Mouse (Mus musculus): Measurements from ENCODE around the gene Arid1a.
"Not testable (repeated sequence)": the region's sequence is repeated elsewhere in the genome, so short reads cannot be mapped to it uniquely, and the experiment has no call there.

Gene Arid1a

DNA sequence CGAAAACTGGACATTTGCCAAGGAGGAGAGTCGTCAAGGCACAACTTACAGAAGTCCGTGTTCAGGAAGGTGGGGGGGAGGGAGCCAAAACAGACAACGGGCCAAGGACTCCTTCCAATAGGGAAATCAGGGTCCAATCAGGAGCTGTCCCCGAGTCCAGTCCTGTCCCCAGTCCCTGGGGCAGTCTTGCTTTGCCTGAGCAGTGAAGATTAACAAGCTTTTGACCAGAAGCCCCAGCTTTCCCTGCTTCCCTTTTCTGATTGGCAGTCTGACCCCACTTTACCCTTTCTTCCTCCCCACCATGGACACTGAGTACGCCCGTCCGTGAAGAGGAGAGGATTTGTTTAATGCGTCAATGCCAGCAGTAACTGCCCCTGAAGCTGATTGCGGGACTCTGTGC, 105.1 kb downstream of the Arid1a start:
- DNase-seq = no peak

DNA sequence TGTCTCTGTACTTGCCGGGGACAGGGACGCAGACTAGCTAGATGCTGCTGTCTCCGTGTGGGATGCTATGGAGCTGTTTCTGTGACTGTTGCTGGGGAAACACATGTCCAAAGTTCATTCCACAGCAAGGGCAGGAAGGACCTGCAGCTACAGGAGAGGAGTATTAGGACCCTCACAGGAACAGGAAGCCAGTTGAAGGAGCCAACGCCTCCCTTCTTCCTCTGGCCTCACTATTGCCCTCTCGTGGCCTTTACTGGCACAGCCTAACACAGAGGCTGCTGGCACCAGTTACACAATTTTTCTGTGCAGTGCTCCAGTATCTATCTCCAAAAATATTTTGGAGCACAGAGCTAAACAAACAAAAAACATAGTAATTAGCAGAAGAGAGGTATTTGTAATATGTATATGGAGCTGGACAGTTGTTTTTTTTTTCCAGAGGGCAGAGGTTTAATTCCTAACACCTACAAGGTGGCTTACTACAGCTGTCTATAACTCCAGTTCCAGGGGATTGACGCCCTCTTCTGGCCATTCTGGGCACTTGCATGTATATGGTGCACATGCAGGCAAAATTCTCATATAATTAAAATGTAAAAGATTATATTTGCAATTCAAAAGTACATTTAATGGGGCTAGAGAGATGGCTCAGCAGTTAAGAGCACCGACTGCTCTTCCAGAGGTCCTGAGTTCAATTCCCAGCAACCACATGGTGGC, 106.4 kb downstream of the Arid1a start, which contains the start of gene Zdhhc18:
Gene Zdhhc18 (minus strand): TSS at position 166 of the 711 bp plus-strand sequence.
- peak; percentile 91 for DNase-seq

DNA sequence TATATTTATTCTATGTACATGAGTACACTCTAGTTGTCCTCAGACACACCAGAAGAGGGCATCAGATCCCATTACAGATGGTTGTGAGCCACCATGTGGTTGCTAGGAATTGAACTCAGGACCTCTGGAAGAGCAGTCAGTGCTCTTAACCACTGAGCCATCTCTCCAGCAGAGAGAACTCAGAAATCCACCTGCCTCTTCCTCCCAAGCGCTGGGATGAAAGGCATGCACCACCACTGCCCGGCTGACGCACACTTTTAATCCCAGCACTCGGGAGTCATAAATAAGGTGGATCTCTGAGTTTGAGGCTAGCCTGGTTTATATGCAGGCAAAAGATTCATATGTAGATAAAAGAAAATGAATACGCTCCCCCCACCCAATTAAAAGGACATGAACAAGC, 107.1 kb downstream of the Arid1a start:
- not testable (repeated sequence) for DNase-seq

DNA sequence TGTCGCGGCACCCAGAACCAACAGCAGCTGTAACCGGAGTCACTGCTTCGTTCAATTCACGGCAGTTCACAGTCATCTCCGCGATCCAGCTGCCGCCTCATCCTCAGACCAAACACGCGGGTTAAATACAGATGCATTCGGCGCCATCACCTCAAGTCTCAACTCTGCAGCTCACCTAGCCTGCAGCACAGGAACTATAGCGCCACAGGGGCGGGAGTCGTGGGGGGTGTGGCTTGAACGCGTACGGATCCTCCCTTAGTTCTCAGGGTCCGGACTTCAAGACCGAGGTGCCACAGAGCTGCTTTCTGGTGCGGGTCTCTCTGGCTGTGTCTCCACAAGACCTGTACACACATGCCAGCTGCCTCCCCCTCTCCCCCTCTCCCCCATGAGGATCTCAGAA, 110.9 kb downstream of the Arid1a start:
- DNase-seq = no peak

DNA sequence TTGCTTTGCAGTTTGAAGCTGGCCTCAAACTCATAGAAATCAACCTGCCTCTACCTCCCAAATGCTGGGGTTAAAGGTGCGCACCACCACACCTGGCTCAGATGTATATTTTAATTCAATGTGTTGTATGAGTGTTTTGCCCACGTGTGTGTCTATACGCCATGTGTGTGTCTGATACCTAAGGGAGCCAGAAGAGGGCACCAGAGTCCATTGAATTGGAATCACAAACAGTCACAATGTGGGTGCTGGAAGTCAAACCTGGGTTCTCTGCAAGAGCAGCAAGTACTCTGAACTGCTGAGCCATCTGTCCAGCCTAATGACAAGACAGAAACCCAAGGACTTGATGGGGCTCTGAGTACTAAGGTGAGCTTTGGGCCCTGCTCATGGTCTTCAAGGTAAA, 111.4 kb downstream of the Arid1a start:
- DNase-seq = no peak

DNA sequence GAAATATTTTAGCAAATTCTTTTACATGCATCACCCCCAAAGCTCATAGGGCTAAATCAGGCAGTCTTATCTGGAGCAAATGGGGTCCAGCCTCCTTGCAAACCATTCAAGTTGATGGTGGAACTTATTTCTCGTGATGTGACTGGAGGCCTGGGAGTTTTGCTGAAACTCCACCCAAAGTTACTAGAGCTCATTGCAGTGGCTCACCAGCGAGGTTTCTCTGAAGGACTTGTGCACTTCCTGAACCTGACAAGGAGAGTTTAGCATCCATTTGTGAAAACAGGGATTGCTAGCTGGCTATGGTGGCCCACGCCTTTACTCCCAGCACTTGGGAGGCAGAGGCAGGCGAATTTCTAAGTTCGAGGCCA, 122.5 kb downstream of the Arid1a start:
- DNase-seq = no peak

DNA sequence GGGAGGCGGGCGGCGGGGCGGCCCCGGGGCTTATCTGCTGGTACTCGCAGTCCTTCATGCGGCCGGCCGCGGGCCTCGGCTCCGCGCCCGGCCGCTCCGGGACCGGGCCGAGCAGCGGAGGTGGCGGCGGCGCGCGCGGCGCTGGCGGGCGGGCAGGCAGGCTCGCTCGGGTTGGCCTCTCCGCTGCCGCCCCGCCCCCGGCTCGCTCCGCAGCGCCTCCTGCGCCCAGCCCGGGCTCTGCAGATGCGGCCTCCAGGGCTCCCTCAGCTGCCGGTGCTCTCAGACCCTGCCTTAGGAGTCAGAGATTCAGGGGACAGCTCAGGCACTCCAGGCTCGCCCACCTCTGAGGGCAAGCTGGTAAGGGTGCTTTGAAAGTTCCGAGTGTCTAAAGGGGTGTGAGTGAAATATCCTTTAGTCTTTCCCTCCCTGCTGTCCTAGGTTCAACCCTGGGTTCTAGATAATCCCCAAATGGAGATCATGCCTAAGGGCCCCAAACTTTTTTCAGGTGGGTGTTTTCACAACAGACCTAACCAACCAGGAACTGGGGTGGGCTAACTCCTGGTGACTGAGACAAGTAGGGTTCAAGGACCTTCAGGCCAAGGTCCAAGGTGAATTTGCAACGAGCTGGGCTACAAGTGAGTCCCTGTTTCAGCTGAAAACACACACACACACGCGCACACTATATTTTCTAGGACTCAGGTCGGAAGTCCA, 123.1 kb downstream of the Arid1a start:
- DNase-seq = peak; percentile 93

DNA sequence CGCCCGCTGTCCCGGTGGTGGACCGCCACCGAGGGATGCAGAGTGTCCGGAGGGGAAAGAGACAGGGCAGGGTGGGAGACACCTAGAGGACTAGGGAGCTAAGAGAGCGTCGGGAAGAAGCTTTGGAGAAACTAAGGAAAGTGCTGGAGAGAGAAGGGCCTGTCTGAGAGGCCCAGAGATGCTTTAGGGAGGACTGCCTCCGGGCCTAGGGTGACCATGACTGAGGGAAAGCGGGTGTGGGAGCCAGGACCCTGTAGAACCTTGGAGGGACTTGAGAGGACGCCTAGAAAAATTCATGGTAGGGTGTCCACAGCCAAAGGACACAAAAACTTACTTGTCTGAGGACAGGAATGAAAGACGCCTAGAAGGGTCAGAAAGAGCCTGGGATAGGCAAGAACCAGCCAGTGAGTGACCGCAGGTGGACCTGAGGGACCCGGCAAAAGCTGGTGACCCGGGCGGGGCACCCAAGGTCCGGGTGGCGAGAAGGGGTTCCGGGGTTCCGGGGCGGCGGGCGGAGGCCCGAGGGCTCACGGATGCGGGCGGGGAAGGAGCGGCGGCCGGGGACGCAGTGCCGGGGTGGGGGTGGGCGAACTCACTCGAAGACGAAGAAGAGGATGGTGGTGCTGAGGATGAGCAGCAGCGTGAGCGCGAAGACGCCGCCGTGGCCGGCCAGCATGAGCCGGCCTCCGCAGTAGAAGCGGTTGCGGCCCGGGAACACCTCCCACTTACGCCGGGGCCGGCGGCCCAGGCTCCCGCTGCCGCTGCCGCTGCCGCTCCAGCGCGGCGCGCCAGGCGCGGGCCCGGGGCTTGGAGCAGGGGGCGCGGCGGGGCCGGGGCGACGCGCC, 123.9 kb downstream of the Arid1a start:
- DNase-seq = peak; percentile 67

DNA sequence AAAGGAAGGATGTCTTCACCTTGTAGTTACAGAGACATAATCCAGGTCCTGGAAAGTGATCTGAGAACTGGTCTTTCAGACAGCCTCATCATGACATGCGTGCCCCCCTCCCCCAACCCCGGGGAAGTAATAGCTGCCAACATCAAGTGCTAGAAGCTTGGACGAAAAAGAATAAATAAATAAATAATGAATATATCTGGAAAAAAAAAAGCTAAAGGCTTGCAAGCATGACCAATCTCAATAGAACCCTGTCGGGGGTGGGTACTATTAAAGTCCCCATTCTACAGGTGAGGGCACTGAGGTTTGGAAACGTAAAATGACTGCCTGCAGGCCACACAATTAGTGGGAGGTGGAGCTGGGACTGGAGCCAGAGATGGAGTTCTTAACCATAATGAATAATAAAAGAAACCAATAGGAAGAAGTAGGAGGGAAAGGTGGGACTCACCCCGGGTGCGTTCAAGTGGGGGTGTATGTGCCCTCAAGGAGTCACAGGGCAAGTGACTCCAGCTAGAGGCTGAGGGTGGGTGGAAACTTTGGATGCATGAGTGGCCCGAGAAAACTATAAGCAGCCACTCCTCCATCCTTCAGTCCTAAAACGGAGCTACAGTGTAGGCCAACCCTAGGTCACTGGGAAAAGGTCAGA, 124.7 kb downstream of the Arid1a start:
- peak; percentile 39 for DNase-seq

DNA sequence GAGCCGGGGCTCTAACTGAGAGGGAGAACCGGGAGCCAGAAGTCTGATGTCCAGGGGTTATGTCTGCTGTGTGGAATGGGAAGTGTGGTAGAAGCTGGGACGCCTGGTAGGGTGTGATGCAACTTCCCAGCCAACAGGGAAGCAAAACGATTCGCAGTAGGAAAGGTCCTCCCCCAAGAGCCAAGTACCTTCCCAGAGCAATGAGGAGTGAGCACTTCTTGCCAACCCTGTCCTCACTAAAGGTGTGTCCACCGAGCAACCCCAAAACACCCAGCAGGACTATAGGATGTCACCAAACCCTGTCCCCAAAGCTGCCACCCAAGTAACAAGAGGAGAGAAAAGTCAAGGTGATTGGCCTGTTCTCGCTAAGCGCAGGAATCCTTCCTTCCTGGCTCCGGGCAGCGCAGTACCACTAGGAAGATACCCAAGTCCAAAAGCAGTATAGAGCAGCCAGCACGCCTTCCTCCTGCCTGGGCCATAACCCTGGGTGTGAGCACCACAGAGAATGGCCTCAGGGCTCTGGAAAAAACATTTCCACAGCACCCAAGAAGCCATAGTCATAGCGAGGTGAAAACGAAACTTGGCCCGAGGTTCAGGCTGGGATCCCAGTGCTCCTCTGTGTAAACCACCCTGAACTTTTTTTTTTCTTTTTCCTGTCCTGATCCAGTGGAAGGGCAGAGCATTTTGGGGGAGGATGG, 125.3 kb downstream of the Arid1a start:
- DNase-seq = peak; percentile 30

DNA sequence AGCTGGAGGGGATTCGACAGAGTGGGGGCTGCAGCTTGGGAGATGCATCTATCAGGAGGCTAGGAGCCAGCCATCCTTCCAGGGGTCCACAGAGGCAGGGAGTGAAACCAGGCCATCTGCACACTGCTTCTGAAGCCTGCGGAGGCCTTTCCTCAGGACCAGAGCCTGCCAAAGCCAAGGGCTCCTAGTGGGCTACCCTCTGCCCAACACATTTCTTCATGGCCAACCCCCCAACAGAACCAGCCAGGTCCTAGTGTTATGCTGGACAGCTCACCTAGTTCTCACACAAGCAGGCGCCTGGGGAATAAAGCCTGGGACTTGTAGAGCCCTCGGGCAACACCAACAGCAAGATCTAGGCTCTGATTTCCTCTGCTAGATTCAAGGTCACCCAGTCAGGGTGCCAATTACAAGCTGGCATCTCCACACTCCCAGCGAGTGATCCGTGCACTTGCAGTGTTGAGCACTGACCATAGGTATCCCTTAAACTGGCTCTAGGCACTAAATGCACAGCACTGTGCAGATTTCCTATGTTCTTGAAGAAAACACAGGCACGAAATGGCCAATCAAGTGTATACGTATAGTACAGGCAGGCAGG, 126.1 kb downstream of the Arid1a start:
- no peak for DNase-seq

DNA sequence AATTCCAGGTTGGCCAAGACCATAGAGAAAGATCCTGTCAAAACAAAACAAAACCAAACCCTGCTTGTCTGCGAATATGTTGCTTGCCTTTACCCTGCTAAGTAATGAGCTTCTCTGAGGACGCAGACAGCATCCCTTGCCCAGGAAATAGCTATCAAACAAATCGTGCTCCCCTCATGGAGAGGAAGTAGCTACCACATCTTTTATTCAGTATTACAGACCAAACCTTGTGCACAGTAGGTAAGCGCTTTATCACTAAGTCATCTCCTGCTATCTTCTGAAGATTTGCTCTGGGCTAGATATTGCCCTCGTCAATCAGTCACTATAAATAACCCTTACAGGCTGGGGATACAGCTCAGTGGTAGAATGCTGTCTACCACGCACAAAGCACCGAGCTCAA, 127.4 kb downstream of the Arid1a start:
- no peak for DNase-seq

Data from kidney, postnatal 10 days (tissue).